Mouse (Mus musculus) heart, postnatal 0 days (tissue): ENCODE measurements around the gene Efnb3.

ENCODE experiments used
- CTCF ChIP-seq: IDR thresholded peaks from 2 replicates; pipeline ENCODE4 v1.5.1; 2016; ENCODE audit warnings: antibody characterized with exemption, control low read depth, low read depth
- EP300 ChIP-seq: IDR thresholded peaks from 2 replicates; pipeline ENCODE4 v1.6.1; 2016; ENCODE audit warnings: antibody characterized with exemption, low read depth

- TF ChIP-seq EP300, result peak; percentile 56; the same call in 1 of the 2 replicates
- TF ChIP-seq CTCF, result no peak
Observed at GRCm38 (mm10) chr11:69580091-69580514, 20.1 kb upstream of the Efnb3 start, which contains the start of the genes Wrap53 and Trp53.
